Mouse (Mus musculus) liver, embryonic 18 days (tissue): ENCODE results near the gene Snx11. TPM values are rescaled to one million over a fixed set of nuclear protein-coding genes. Genes with fewer than 3 reads are reported as not detected.

Experiments used
- polyA plus RNA-seq: library from polyadenylated mRNA; depleted of rRNA; stranded (reverse); fragments of >200 nt; gene quantifications from 2 replicates; pipeline ENCODE4 v1.2.3, GENCODE M21; 2012; rRNA removed

Snx11 gene
- 6.7 and 8.0 TPM in 2 replicates for polyA plus RNA-seq

GRCm38 (mm10) chr11:96776968-96777962, at the start of gene Snx11:
Snx11 (minus strand) TSS chr11:96777559.

GRCm38 (mm10) chr11:96788871-96789795, 11.8 kb upstream of the Snx11 start, which contains the start of gene Cbx1:
Cbx1 (plus strand) TSS chr11:96789127.

Other genes with a start within 250 kb of the Snx11 start
- 19.5 TPM in 2 replicates for gene Cbx1, start 11.6 kb upstream of the Snx11 start, polyA plus RNA-seq
- gene Nfe2l1, start 52.4 kb upstream of the Snx11 start, polyA plus RNA-seq = 20.4 and 22.6 TPM in 2 replicates
- gene Copz2, start 72.3 kb upstream of the Snx11 start, polyA plus RNA-seq = 21.7 and 23.8 TPM in 2 replicates
- gene Cdk5rap3, start 138.9 kb upstream of the Snx11 start, polyA plus RNA-seq = 26.9 and 29.8 TPM in 2 replicates
- 2.3 and 4.5 TPM in 2 replicates for gene Prr15l, start 150.5 kb upstream of the Snx11 start, polyA plus RNA-seq
- gene Pnpo, start 166.4 kb upstream of the Snx11 start, polyA plus RNA-seq = 166 and 170 TPM in 2 replicates
- gene Sp2, start 205.4 kb upstream of the Snx11 start, polyA plus RNA-seq = 3.7 and 4.7 TPM in 2 replicates
- gene Sp6, start 235.8 kb upstream of the Snx11 start, polyA plus RNA-seq = 0.08 and 0.10 TPM in 2 replicates